Comparison of ENCODE assay signal across 16 mouse cellular contexts in the genomic region with DNA sequence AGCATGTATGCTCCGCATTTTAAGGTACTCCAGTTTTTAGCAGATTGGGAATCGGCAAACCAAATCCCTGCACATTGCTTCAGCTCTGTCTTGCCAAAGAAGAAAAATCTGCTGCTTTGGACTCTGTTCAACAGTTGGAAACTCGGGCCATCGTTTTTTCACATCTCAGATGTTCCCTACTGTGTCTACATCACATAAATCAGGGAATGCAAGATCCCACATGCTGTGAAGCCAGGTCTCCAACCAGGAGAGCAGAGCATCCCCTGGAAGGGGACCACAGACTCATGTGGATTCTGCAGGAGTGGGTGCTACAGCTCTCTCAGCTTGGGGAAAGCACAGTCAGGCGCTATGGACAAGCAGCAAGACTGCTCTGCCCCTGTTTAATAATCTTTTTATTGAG. TPM values are rescaled to one million over a fixed set of nuclear protein-coding genes. Genes with fewer than 3 reads are reported as not detected.
DNase-seq lines count a peak whose midpoint lies in the region; ATAC-seq lines count a peak whose summit lies in the region.
"Had no signal": no experiment of that assay in that cellular context is flagged by ENCODE, and none has a peak within 500 bp of the region (broad histone marks: within the 10 kb centered on the region; RNA-seq: fewer than 3 reads in every experiment).

No protein-coding gene starts in this region.

- peak overlapping the region; percentile 48; the same call in 1 of the 2 replicates for H3K27ac ChIP-seq in forebrain, embryonic 15.5 days (replicated peaks)
- no peak overlapping the region for H3K27ac ChIP-seq in forebrain, embryonic 12.5 days
- peak overlapping the region; percentile 11; the same call in 1 of the 2 replicates for H3K27ac ChIP-seq in forebrain, embryonic 16.5 days (ENCODE audit: low read length)
- H3K27ac ChIP-seq: embryonic facial prominence, embryonic 12.5 days; limb, embryonic 12.5 days had no signal

- WGBS in forebrain, embryonic 15.5 days, result 67% methylated on average over 5 of the region's 5 CpGs
- WGBS in forebrain, embryonic 12.5 days, result 81% methylated on average over 5 of the region's 5 CpGs
- WGBS in forebrain, embryonic 16.5 days, result 69% methylated on average over 5 of the region's 5 CpGs

- no peak overlapping the region for H3K4me3 ChIP-seq in forebrain, embryonic 15.5 days
- no peak overlapping the region for H3K4me3 ChIP-seq in forebrain, embryonic 12.5 days (replicated peaks)
- H3K4me3 ChIP-seq in forebrain, embryonic 16.5 days (replicated peaks; ENCODE audit: low read length), result no peak overlapping the region
- H3K4me3 ChIP-seq: embryonic facial prominence, embryonic 12.5 days; limb, embryonic 12.5 days; megakaryocyte, embryonic 14.5 days had no signal

- no peaks in the 10 kb centered on the region for H3K9me3 ChIP-seq in forebrain, embryonic 15.5 days
- no peaks in the 10 kb centered on the region for H3K9me3 ChIP-seq in forebrain, embryonic 12.5 days
- no peaks in the 10 kb centered on the region for H3K9me3 ChIP-seq in forebrain, embryonic 16.5 days (ENCODE audit: control insufficient read depth, low read length)
- H3K9me3 ChIP-seq: embryonic facial prominence, embryonic 12.5 days; G1E; limb, embryonic 12.5 days; megakaryocyte, embryonic 14.5 days had no signal

- ATAC-seq in forebrain, embryonic 15.5 days (replicated peaks), result peak; percentile 48; the same call in 1 of the 2 replicates
- ATAC-seq in forebrain, embryonic 12.5 days (ENCODE audit: low FRiP score), result no peak
- ATAC-seq in cerebellum, adult (ENCODE audit: insufficient number of reproducible peaks, low FRiP score, low TSS enrichment), result peak; percentile 45; the same call in 1 of the 2 replicates
- peak; percentile 75 for ATAC-seq in forebrain, embryonic 16.5 days
- ATAC-seq: activated CD4-positive, CD25-positive, alpha-beta regulatory T cell, adult 4 months had no signal

- no peak overlapping the region for H3K4me2 ChIP-seq in forebrain, embryonic 15.5 days (replicated peaks)
- H3K4me2 ChIP-seq in forebrain, embryonic 12.5 days, result no peak overlapping the region
- no peak overlapping the region for H3K4me2 ChIP-seq in forebrain, embryonic 16.5 days (ENCODE audit: low read length)
- H3K4me2 ChIP-seq: embryonic facial prominence, embryonic 12.5 days; heart, embryonic 11.5 days; limb, embryonic 12.5 days; lung, embryonic 14.5 days had no signal

- H3K27me3 ChIP-seq in forebrain, embryonic 15.5 days, result no peaks in the 10 kb centered on the region
- no peaks in the 10 kb centered on the region for H3K27me3 ChIP-seq in forebrain, embryonic 12.5 days
- no peaks in the 10 kb centered on the region for H3K27me3 ChIP-seq in forebrain, embryonic 16.5 days (replicated peaks; ENCODE audit: control insufficient read depth, insufficient read depth, low read length)
- H3K27me3 ChIP-seq: embryonic facial prominence, embryonic 12.5 days; limb, embryonic 12.5 days; megakaryocyte, embryonic 14.5 days had no signal

- peak; percentile 51 to 58 for DNase-seq in layer of hippocampus, postnatal 36 days
- no peak for DNase-seq in spleen, postnatal 4 days (ENCODE audit: low spot score in 2 of 2)
- DNase-seq in kidney, postnatal 10 days, result no peak
- DNase-seq in liver, result no peak
- DNase-seq: lung, embryonic 14.5 days; thymus, postnatal 36 days had no signal

- no peaks in the 10 kb centered on the region for H3K4me1 ChIP-seq in forebrain, embryonic 15.5 days
- H3K4me1 ChIP-seq in forebrain, embryonic 12.5 days, result no peaks in the 10 kb centered on the region
- H3K4me1 ChIP-seq in forebrain, embryonic 16.5 days (replicated peaks; ENCODE audit: control insufficient read depth, insufficient read depth, low read length), result 0 out of 2 replicates have a peak, but pooled peaks cover 3% of the 10 kb centered on the region
- H3K4me1 ChIP-seq: embryonic facial prominence, embryonic 12.5 days; limb, embryonic 12.5 days; megakaryocyte, embryonic 14.5 days had no signal

- no peaks in the 10 kb centered on the region for H3K36me3 ChIP-seq in forebrain, embryonic 15.5 days
- no peaks in the 10 kb centered on the region for H3K36me3 ChIP-seq in forebrain, embryonic 12.5 days (replicated peaks)
- H3K36me3 ChIP-seq in forebrain, embryonic 16.5 days (ENCODE audit: control insufficient read depth, insufficient read depth), result no peaks in the 10 kb centered on the region
- H3K36me3 ChIP-seq: embryonic facial prominence, embryonic 12.5 days; G1E; limb, embryonic 12.5 days had no signal

- no peak overlapping the region for H3K9ac ChIP-seq in forebrain, embryonic 15.5 days (replicated peaks)
- no peak overlapping the region for H3K9ac ChIP-seq in forebrain, embryonic 12.5 days
- no peak overlapping the region for H3K9ac ChIP-seq in forebrain, embryonic 16.5 days (replicated peaks; ENCODE audit: low read depth, low read length)
- H3K9ac ChIP-seq: embryonic facial prominence, embryonic 12.5 days; limb, embryonic 12.5 days; lung, embryonic 14.5 days had no signal

RNA-seq across cellular contexts. Expression of gene Pcsk5, which starts 18.4 kb away (rescaled TPM):
- polyA plus RNA-seq in forebrain, embryonic 15.5 days (2015; fragmentation: Nextera tagmentation; extraction: Ambion mirVana), result 7.5 and 7.7 TPM in 2 replicates
- polyA plus RNA-seq in forebrain, embryonic 12.5 days (2016; fragmentation: Nextera tagmentation; extraction: Ambion mirVana), result 10.6 and 12.5 TPM in 2 replicates
- polyA plus RNA-seq in forebrain, embryonic 16.5 days (2015; fragmentation: Nextera tagmentation; extraction: Ambion mirVana), result 7.0 and 7.9 TPM in 2 replicates
- total RNA-seq in layer of hippocampus, postnatal 36 days (2021), result 10 to 100 TPM; 13.9 to 15.0 TPM
- polyA plus RNA-seq: activated CD4-positive, CD25-positive, alpha-beta regulatory T cell, adult 4 months; G1E had no signal

Comparison
In these comparisons a context has a peak if more than half of its experiments do, and no peak if none do; other contexts are left out.
1. DNase-seq: peak in layer of hippocampus, postnatal 36 days (2 of 2); none in spleen, postnatal 4 days (0 of 2), kidney, postnatal 10 days (single experiment) and liver (single experiment).